Mouse (Mus musculus) forebrain, embryonic 11.5 days (tissue): ENCODE data around the gene Pip4k2a. TPM values are rescaled to one million over a fixed set of nuclear protein-coding genes. Genes with fewer than 3 reads are reported as not detected.

Experiments used
- polyA plus RNA-seq: library from polyadenylated mRNA; unstranded; fragments of >200 nt; fragmentation: Nextera tagmentation; extraction: Ambion mirVana; gene quantifications from 2 replicates; pipeline ENCODE4 v1.2.1, GENCODE M21; 2014

The Pip4k2a gene
- polyA plus RNA-seq, 1 experiment from 2014 or later = 9.2 TPM

Other genes with a start within 250 kb of the Pip4k2a start
- 0.25 and 0.43 TPM in 2 replicates for gene 4930426L09Rik, start 217 bp upstream of the Pip4k2a start, polyA plus RNA-seq
- gene Armc3, start 201.2 kb upstream of the Pip4k2a start, polyA plus RNA-seq = 0.49 and 0.59 TPM in 2 replicates